Mouse (Mus musculus): Measurements from ENCODE around the gene Bag3. TPM values are rescaled to one million over a fixed set of nuclear protein-coding genes. Genes with fewer than 3 reads are reported as not detected.

Gene Bag3
- polyA plus RNA-seq, 1 experiment = 25.4 TPM

GRCm38 (mm10) chr7:128575211-128575610 lies 51.8 kb downstream of the Bag3 start:
- TF ChIP-seq CTCF (IDR thresholded peaks at IDR 0.05; ENCODE audit: low read depth, low read length) (no peak), POLR2A (IDR thresholded peaks at IDR 0.05; ENCODE audit: borderline replicate concordance, low read depth, low read length) (no peak)
- H3K27ac ChIP-seq (ENCODE audit: insufficient read depth, low read depth, low read length) = no peak overlapping the region
- peaks cover 10% of the 10 kb centered on the region for H3K4me1 ChIP-seq (ENCODE audit: control insufficient read depth, insufficient read depth, low read length)
- H3K4me3 ChIP-seq (ENCODE audit: insufficient read depth, low read length) = no peak overlapping the region

DNA sequence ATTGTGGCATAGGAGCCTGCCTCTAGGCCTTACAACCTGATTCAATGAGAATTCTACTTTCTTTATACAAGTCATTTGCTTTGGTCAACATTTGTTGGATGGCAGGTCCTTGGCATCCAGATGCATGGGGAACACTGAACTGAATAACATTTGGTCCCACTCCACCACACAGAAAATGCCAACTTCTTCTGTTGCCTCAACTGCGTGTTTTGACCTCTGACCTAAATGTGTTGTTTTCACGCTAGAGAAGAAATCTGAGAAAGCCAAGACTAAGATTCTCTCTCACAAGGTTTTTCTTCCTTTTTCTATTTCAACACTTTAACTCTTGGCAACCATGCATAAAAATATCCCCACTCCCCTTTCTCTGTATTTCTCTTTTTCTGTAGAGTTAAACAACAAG lies 52.4 kb downstream of the Bag3 start:
- Histone ChIP-seq H3K4me3 (ENCODE audit: insufficient read depth, low read length) (no peak overlapping the region), H3K4me1 (ENCODE audit: control insufficient read depth, insufficient read depth, low read length) (peaks cover 8% of the 10 kb centered on the region), H3K27ac (ENCODE audit: insufficient read depth, low read depth, low read length) (no peak overlapping the region)
- TF ChIP-seq POLR2A (IDR thresholded peaks at IDR 0.05; ENCODE audit: borderline replicate concordance, low read depth, low read length) (no peak), CTCF (IDR thresholded peaks at IDR 0.05; ENCODE audit: low read depth, low read length) (no peak)

GRCm38 (mm10) chr7:128577607-128578006 lies 54.2 kb downstream of the Bag3 start:
- H3K27ac ChIP-seq (ENCODE audit: insufficient read depth, low read depth, low read length) = no peak overlapping the region
- peaks cover 6% of the 10 kb centered on the region for H3K4me1 ChIP-seq (ENCODE audit: control insufficient read depth, insufficient read depth, low read length)
- H3K4me3 ChIP-seq (ENCODE audit: insufficient read depth, low read length) = no peak overlapping the region
- TF ChIP-seq CTCF (IDR thresholded peaks at IDR 0.05; ENCODE audit: low read depth, low read length) (no peak), POLR2A (IDR thresholded peaks at IDR 0.05; ENCODE audit: borderline replicate concordance, low read depth, low read length) (no peak)

DNA sequence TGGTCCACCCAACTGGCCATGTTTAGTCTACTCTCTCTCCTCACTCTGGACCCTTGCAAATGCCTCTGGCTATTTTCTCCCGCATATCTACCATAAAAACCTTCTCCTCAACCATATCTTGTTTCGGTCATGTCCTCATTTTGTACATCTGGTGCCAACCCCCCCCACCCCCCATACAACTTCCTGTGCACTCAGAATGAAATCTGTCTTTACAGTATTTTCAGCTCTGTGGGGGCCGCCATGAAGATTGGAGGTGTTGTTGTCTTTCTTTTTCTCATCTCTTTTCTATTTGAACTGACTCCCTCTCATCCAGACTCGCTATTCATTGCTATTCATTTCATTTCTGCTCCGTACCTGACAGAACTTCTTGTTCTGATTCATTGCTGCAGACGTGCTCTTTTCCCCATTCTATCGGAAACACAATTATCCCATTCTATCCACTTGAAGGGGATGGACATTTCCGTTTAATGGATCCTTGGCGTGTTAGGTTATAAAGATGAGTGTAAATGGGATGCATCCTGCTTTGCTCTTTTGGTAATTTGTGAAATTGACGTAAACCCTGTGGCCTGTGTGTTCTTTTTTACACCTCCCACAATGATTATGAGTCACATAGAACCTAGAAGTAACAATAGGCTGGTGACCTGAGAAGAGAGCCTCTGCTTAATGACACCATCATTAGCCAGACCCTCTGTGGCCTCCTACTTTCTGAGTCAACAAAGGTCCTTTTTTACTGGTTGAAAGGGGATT lies 55.0 kb downstream of the Bag3 start:
- no peak overlapping the region for H3K4me3 ChIP-seq (ENCODE audit: insufficient read depth, low read length)
- TF ChIP-seq CTCF (IDR thresholded peaks at IDR 0.05; ENCODE audit: low read depth, low read length) (no peak), POLR2A (IDR thresholded peaks at IDR 0.05; ENCODE audit: borderline replicate concordance, low read depth, low read length) (no peak)
- H3K4me1 ChIP-seq (ENCODE audit: control insufficient read depth, insufficient read depth, low read length) = peaks cover 11% of the 10 kb centered on the region
- H3K27ac ChIP-seq (ENCODE audit: insufficient read depth, low read depth, low read length) = no peak overlapping the region

- no peak overlapping the region for H3K27ac ChIP-seq (ENCODE audit: insufficient read depth, low read depth, low read length)
- no peak overlapping the region for H3K4me3 ChIP-seq (ENCODE audit: insufficient read depth, low read length)
- TF ChIP-seq CTCF (IDR thresholded peaks at IDR 0.05; ENCODE audit: low read depth, low read length) = no peak
- TF ChIP-seq POLR2A (IDR thresholded peaks at IDR 0.05; ENCODE audit: borderline replicate concordance, low read depth, low read length) = no peak
- H3K4me1 ChIP-seq (ENCODE audit: control insufficient read depth, insufficient read depth, low read length) = peaks cover 11% of the 10 kb centered on the region
Measured at GRCm38 (mm10) chr7:128579381-128579780, 56.0 kb downstream of the Bag3 start.

DNA sequence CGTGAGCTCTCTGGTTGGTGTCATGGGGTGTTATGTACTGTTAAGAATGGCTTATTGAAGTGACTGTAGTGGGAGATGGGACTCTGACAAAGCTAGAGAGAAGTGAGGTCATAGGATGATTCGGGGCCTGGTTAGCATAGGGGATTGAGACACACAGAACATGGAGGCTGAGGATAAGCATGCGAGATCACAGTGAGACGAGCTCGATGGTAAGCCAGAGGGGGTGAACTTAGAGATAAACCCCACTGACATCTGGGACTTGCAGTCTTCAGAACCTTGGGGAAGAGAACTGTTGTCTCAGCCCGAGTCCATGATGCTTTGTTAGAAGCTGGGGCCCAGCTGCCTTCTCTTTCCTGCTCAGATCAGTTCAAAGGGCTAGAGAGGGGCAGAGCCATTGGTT lies 56.9 kb downstream of the Bag3 start:
- H3K4me1 ChIP-seq (ENCODE audit: control insufficient read depth, insufficient read depth, low read length) = peaks cover 11% of the 10 kb centered on the region
- no peak overlapping the region for H3K27ac ChIP-seq (ENCODE audit: insufficient read depth, low read depth, low read length)
- no peak overlapping the region for H3K4me3 ChIP-seq (ENCODE audit: insufficient read depth, low read length)
- TF ChIP-seq CTCF (IDR thresholded peaks at IDR 0.05; ENCODE audit: low read depth, low read length) (no peak), POLR2A (IDR thresholded peaks at IDR 0.05; ENCODE audit: borderline replicate concordance, low read depth, low read length) (no peak)

GRCm38 (mm10) chr7:128581864-128582484 lies 58.6 kb downstream of the Bag3 start:
- Histone ChIP-seq H3K4me3 (ENCODE audit: insufficient read depth, low read length) (no peak overlapping the region), H3K27ac (ENCODE audit: insufficient read depth, low read depth, low read length) (no peak overlapping the region), H3K4me1 (ENCODE audit: control insufficient read depth, insufficient read depth, low read length) (peaks cover 5% of the 10 kb centered on the region)
- no peak for TF ChIP-seq CTCF (IDR thresholded peaks at IDR 0.05; ENCODE audit: low read depth, low read length)
- TF ChIP-seq POLR2A (IDR thresholded peaks at IDR 0.05; ENCODE audit: borderline replicate concordance, low read depth, low read length) = no peak

DNA sequence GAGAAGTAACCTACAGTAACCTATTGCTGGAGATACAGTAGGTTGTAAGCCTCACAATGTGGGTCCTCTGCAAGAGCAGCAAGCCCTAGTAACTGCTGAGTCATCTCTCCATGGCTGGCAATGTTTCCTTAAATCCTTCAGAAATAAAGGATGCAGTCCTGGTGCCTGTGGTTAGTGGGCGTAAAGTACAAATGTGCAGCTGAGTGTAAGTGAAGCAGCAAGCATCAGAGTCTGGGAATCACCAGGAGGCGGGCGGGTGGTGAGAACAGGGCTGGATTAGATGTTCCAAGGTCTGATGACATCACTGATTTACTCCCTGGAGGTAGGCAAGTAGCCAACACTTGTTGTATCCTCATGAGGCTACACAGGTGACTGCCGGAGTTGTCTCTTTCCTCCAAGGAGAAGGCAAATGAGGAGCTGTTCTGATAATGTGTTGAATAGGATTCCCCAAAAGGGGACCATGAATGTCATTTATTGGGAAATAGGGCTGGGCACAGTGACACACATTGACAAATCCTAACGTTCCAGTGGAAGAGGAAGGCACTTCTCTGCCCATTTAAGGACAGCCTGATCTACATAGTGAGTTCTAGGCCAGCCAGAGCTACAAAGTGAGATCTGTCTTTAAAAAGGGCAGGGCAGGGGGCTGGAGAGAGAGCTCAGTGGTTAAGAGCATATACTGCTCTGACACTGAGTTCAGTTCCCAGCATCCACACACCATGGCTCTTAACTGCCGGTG lies 60.0 kb downstream of the Bag3 start:
- H3K4me3 ChIP-seq (ENCODE audit: insufficient read depth, low read length) = no peak overlapping the region
- H3K27ac ChIP-seq (ENCODE audit: insufficient read depth, low read depth, low read length) = no peak overlapping the region
- peaks cover 5% of the 10 kb centered on the region for H3K4me1 ChIP-seq (ENCODE audit: control insufficient read depth, insufficient read depth, low read length)
- TF ChIP-seq POLR2A (IDR thresholded peaks at IDR 0.05; ENCODE audit: borderline replicate concordance, low read depth, low read length) = no peak
- TF ChIP-seq CTCF (IDR thresholded peaks at IDR 0.05; ENCODE audit: low read depth, low read length) = no peak

- TF ChIP-seq POLR2A (IDR thresholded peaks at IDR 0.05; ENCODE audit: borderline replicate concordance, low read depth, low read length) (no peak), CTCF (IDR thresholded peaks at IDR 0.05; ENCODE audit: low read depth, low read length) (no peak)
- Histone ChIP-seq H3K4me3 (ENCODE audit: insufficient read depth, low read length) (no peak overlapping the region), H3K4me1 (ENCODE audit: control insufficient read depth, insufficient read depth, low read length) (peaks cover 5% of the 10 kb centered on the region), H3K27ac (ENCODE audit: insufficient read depth, low read depth, low read length) (no peak overlapping the region)
Measured at GRCm38 (mm10) chr7:128587334-128587933, 64.0 kb downstream of the Bag3 start.

Data from bone marrow macrophage, adult 2 months (primary cell).